ENCODE assay signal across 20 mouse cellular contexts in the genomic region with DNA sequence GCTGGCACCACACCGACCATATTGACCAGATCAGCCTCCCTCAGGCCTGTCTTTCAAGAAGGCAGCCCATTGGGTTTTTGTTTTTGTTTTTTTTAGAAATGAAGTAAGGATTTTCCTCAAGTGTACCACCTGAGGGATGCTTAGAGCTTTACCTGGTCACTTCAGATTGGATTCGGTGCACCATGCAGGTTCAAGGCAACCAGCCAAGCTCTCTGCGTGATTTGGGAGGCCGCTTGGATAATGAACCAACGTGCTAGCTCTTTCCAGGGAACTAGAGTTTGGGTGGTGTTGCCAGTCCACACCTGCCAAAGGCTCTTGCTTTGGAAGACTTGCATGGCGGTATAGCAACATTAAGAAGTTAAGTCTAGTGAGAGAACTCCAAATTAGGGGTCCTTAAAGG. TPM values are rescaled to one million over a fixed set of nuclear protein-coding genes. Genes with fewer than 3 reads are reported as not detected.
DNase-seq lines count a peak whose midpoint lies in the region; TF ChIP-seq lines count a peak whose summit lies in the region.
"Had no signal": no experiment of that assay in that cellular context is flagged by ENCODE, and none has a peak within 500 bp of the region (broad histone marks: within the 10 kb centered on the region; RNA-seq: fewer than 3 reads in every experiment).

No protein-coding gene starts in this region.

- H3K79me2 ChIP-seq in MEL (ENCODE audit: control insufficient read depth, insufficient read depth, low read length, poor library complexity) = peaks cover 12% of the 10 kb centered on the region

- H3K9ac ChIP-seq in MEL (ENCODE audit: control insufficient read depth, low read depth, low read length, poor library complexity, severe bottlenecking) = no peak overlapping the region
- H3K9ac ChIP-seq: embryonic facial prominence, embryonic 13.5 days; embryonic facial prominence, embryonic 15.5 days; forebrain, embryonic 12.5 days had no signal

- no peak for TF ChIP-seq EP300 in MEL (IDR thresholded peaks at IDR 0.05; ENCODE audit: low read depth in 1 of 2, low read length in 2 of 2)

- H3K4me3 ChIP-seq in MEL (ENCODE audit: control insufficient read depth in 1 of 2, insufficient read depth in 1 of 2, low read depth in 2 of 2, low read length in 2 of 2) = no peak overlapping the region
- H3K4me3 ChIP-seq: embryonic facial prominence, embryonic 13.5 days; embryonic facial prominence, embryonic 15.5 days; erythroblast, embryonic 14.5 days; forebrain, embryonic 10.5 days; forebrain, embryonic 12.5 days had no signal

- DNase-seq in cerebellum, postnatal 10 days = peak; percentile 70 to 72
- no peak for DNase-seq in cerebellum, adult 18-20 months
- peak; percentile 58 to 67 for DNase-seq in cerebellum, postnatal 25 days
- no peak for DNase-seq in cerebellum, adult 11 months
- DNase-seq in MEL (ENCODE audit: low read depth, low spot score) = no peak
- DNase-seq: adrenal gland, adult 2 months; adrenal gland, postnatal 10 days; adrenal gland, postnatal 25 days; cerebellum, adult 9-10 months; embryo, embryonic 11 days had no signal

- no peak for TF ChIP-seq RAD21 in MEL (IDR thresholded peaks at IDR 0.05; ENCODE audit: low read depth, low read length)

- no peak for TF ChIP-seq CTCF in MEL (IDR thresholded peaks at IDR 0.05 in 2 of 3, conservative IDR thresholded peaks at IDR 0.05 in 1 of 3; ENCODE audit: control insufficient read depth in 1 of 3, insufficient read depth in 1 of 3, low read depth in 2 of 3, low read length in 3 of 3, poor library complexity in 1 of 3, severe bottlenecking in 1 of 3)

- TF ChIP-seq POLR2A in MEL (IDR thresholded peaks at IDR 0.05; ENCODE audit: control insufficient read depth in 1 of 2, insufficient read depth in 1 of 2, low read depth in 1 of 2, low read length in 2 of 2, poor library complexity in 1 of 2) = no peak

- no peaks in the 10 kb centered on the region for H3K9me3 ChIP-seq in MEL (replicated peaks; ENCODE audit: insufficient read depth, low read length)
- H3K9me3 ChIP-seq: embryonic facial prominence, embryonic 13.5 days; embryonic facial prominence, embryonic 15.5 days; forebrain, embryonic 10.5 days; forebrain, embryonic 12.5 days had no signal

- peaks cover 0 to 9% of the 10 kb centered on the region in 2 experiments; a peak in 3 of 4 replicates for H3K36me3 ChIP-seq in MEL (ENCODE audit: control insufficient read depth in 1 of 2, insufficient read depth in 2 of 2, low read length in 2 of 2)

- H3K4me1 ChIP-seq in MEL (ENCODE audit: control insufficient read depth in 1 of 2, insufficient read depth in 2 of 2, low read length in 2 of 2) = peaks cover 0 to 6% of the 10 kb centered on the region in 2 experiments; a peak in 3 of 4 replicates
- H3K4me1 ChIP-seq: forebrain, embryonic 10.5 days; forebrain, embryonic 12.5 days had no signal

- H3K27ac ChIP-seq in MEL (ENCODE audit: control insufficient read depth, low read depth, low read length) = no peak overlapping the region
- H3K27ac ChIP-seq: embryonic facial prominence, embryonic 13.5 days; embryonic facial prominence, embryonic 15.5 days; forebrain, embryonic 10.5 days; forebrain, embryonic 12.5 days had no signal

- no peaks in the 10 kb centered on the region for H3K27me3 ChIP-seq in MEL (ENCODE audit: control insufficient read depth in 1 of 2, insufficient read depth in 2 of 2, low read length in 2 of 2)
- H3K27me3 ChIP-seq: CH12.LX; embryonic facial prominence, embryonic 13.5 days; embryonic facial prominence, embryonic 15.5 days; forebrain, embryonic 12.5 days had no signal

TF ChIP-seq in MEL, 35 proteins besides CTCF, POLR2A, EP300 and RAD21:
- no peak for TF ChIP-seq ETS1 (IDR thresholded peaks at IDR 0.05; ENCODE audit: low read depth, low read length)
- no peak for TF ChIP-seq MAZ (IDR thresholded peaks at IDR 0.05; ENCODE audit: low read depth, low read length)
- TF ChIP-seq POLR2AphosphoS2 (IDR thresholded peaks at IDR 0.05; ENCODE audit: low read length) = peak; percentile 68

RNA-seq across cellular contexts. Expression of gene Cfap43, which starts 26.0 kb away (rescaled TPM):
- 0.12 TPM in 1 of 2 replicates, not detected in the other for total RNA-seq in MEL (2012; rRNA removed)
- polyA plus RNA-seq in MEL (2012; ENCODE audit: insufficient read depth in 1 of 2, insufficient read length in 2 of 2, low read depth in 1 of 2, low replicate concordance in 2 of 2, missing spikeins in 1 of 2) = under 1 TPM in 1 of 2 experiments, not detected in 1; 0.10 TPM
- total RNA-seq: adrenal gland, adult 2 months; adrenal gland, postnatal 10 days; adrenal gland, postnatal 25 days; common myeloid progenitor, adult 5-6 weeks had no signal
- polyA plus RNA-seq: adrenal gland, adult 2 months; embryonic facial prominence, embryonic 11.5 days; erythroblast, embryonic 14.5 days; G1E had no signal

RNA-seq across cellular contexts. Expression of gene Itprip, which starts 26.0 kb away (rescaled TPM):
- 25.4 and 26.9 TPM in 2 replicates for total RNA-seq in MEL (2012; rRNA removed)
- 10 to 100 TPM in 1 of 2 experiments, not detected in 1; 26.3 TPM for polyA plus RNA-seq in MEL (2012; ENCODE audit: insufficient read depth in 1 of 2, insufficient read length in 2 of 2, low read depth in 1 of 2, low replicate concordance in 2 of 2, missing spikeins in 1 of 2)

RNA-seq across cellular contexts. Expression of gene Gsto2, which starts 27.8 kb away (rescaled TPM):
- total RNA-seq in MEL (2012; rRNA removed) = not detected in 2 replicates
- under 1 TPM in 1 of 2 experiments, not detected in 1; 0.14 TPM for polyA plus RNA-seq in MEL (2012; ENCODE audit: insufficient read depth in 1 of 2, insufficient read length in 2 of 2, low read depth in 1 of 2, low replicate concordance in 2 of 2, missing spikeins in 1 of 2)
- total RNA-seq: common myeloid progenitor, adult 5-6 weeks had no signal
- polyA plus RNA-seq: erythroblast, embryonic 14.5 days had no signal

RNA-seq across cellular contexts. Expression of gene Gsto1, which starts 38.3 kb away (rescaled TPM):
- 114 and 143 TPM in 2 replicates for total RNA-seq in MEL (2012; rRNA removed)
- polyA plus RNA-seq in MEL (2012; ENCODE audit: insufficient read depth in 1 of 2, insufficient read length in 2 of 2, low read depth in 1 of 2, low replicate concordance in 2 of 2, missing spikeins in 1 of 2) = 100 to 1,000 TPM; 190 to 461 TPM

RNA-seq across cellular contexts. Expression of gene Cfap58, which starts 44.4 kb away (rescaled TPM):
- total RNA-seq in MEL (2012; rRNA removed) = not detected in 2 replicates
- not detected for polyA plus RNA-seq in MEL (2012; ENCODE audit: insufficient read depth in 1 of 2, insufficient read length in 2 of 2, low read depth in 1 of 2, low replicate concordance in 2 of 2, missing spikeins in 1 of 2)
- total RNA-seq: adrenal gland, adult 2 months; adrenal gland, postnatal 25 days; common myeloid progenitor, adult 5-6 weeks; G1E had no signal
- polyA plus RNA-seq: adrenal gland, adult 2 months; CD4-positive, CD25-positive, alpha-beta regulatory T cell, adult 4 months; embryonic facial prominence, embryonic 11.5 days; erythroblast, embryonic 14.5 days; forebrain, embryonic 10.5 days; G1E had no signal

Comparison
In these comparisons a context has a peak if more than half of its experiments do, and no peak if none do; other contexts are left out.
1. DNase-seq: peak in cerebellum, postnatal 10 days (2 of 2) and cerebellum, postnatal 25 days (2 of 2); none in cerebellum, adult 18-20 months (0 of 2), cerebellum, adult 11 months (single experiment) and MEL (single experiment).